8 mouse cellular contexts compared by ENCODE assay signal in genomic region chr10:18545813-18546235, GRCm38 (mm10). TPM values are rescaled to one million over a fixed set of nuclear protein-coding genes. Genes with fewer than 3 reads are reported as not detected.
DNase-seq lines count a peak whose midpoint lies in the region; TF ChIP-seq lines count a peak whose summit lies in the region.

Gene Hebp2 (minus strand): TSS chr10:18546076.

- in situ Hi-C loops in ES-E14 (cut with MboI; ENCODE audit: low sequenced_read_pairs in 2 of 2, unreplicated experiment in 2 of 2): no loop called here

- intact Hi-C loops in heart, postnatal 10 days (cut with DNase I): no loop called here

- no peak within 1 kb of the TSS for H3K27ac ChIP-seq in ES-E14 (ENCODE audit: insufficient read depth, low read depth, low read length, poor library complexity, severe bottlenecking)

- peak within 1 kb of the TSS; percentile 54 to 63 for H3K4me3 ChIP-seq in ES-E14 (ENCODE audit: insufficient read depth in 1 of 2, low read depth in 1 of 2, low read length in 2 of 2, poor library complexity in 1 of 2, severe bottlenecking in 1 of 2)

- no peaks in the 10 kb centered on the region for H3K9me3 ChIP-seq in ES-E14 (ENCODE audit: control insufficient read depth, insufficient read depth, low read depth, low read length)

- H3K36me3 ChIP-seq in ES-E14 (ENCODE audit: control insufficient read depth, insufficient read depth, low read length, poor library complexity, severe bottlenecking): no peaks in the 10 kb centered on the region

- peak within 1 kb of the TSS; percentile 71; the same call in 1 of the 2 replicates for H3K9ac ChIP-seq in ES-E14 (ENCODE audit: insufficient read depth, low read depth, low read length, poor library complexity, severe bottlenecking)

- peaks cover 0 to 6% of the 10 kb centered on the region in 2 experiments; a peak in 1 of 4 replicates for H3K4me1 ChIP-seq in ES-E14 (ENCODE audit: control insufficient read depth in 2 of 2, insufficient read depth in 2 of 2, low read length in 2 of 2, poor library complexity in 1 of 2)

- DNase-seq in ES-E14 (ENCODE audit: low read depth, low spot score): peak; percentile 69
- DNase-seq in c-Kit-positive CD71-negative TER-119-negative erythroid progenitor cells, embryonic 14.5 days (ENCODE audit: low read depth): peak; percentile 45
- peak; percentile 56 for DNase-seq in fibroblast of lung, adult 2 months (ENCODE audit: low read depth)
- peak; percentile 69 to 74 for DNase-seq in heart, postnatal 10 days
- peak; percentile 80 to 87 for DNase-seq in kidney, postnatal 4 days
- DNase-seq in lung, postnatal 14 days: peak; percentile 69
- DNase-seq in ovary, postnatal 14 days (ENCODE audit: low spot score): peak; percentile 65
- DNase-seq in urinary bladder, postnatal 25 days (ENCODE audit: low spot score): peak; percentile 71

TF ChIP-seq in ES-E14, 5 proteins besides CTCF, POLR2A, EP300 and RAD21:
- TF ChIP-seq ZNF384 (IDR thresholded peaks at IDR 0.05; ENCODE audit: low read depth, low read length) (no peak), MAFK (IDR thresholded peaks at IDR 0.05; ENCODE audit: insufficient read depth, low read depth, low read length) (no peak), HCFC1 (IDR thresholded peaks at IDR 0.05; ENCODE audit: borderline replicate concordance, insufficient read depth, low read length) (0 out of 2 replicates have a peak, but pooled peaks have one; percentile 30), ZC3H11A (IDR thresholded peaks at IDR 0.05; ENCODE audit: borderline replicate concordance, low read depth, low read length) (peak; percentile 42; the same call in 1 of the 2 replicates)
TF ChIP-seq in ES-E14: peak in this region for 2.

RNA-seq across cellular contexts. Expression of gene Hebp2, which starts in this region (rescaled TPM):
- 2.0 and 5.3 TPM in 2 replicates for total RNA-seq in ES-E14 (2012; rRNA removed)
- 1 to 10 TPM; 3.3 to 3.9 TPM for total RNA-seq in heart, postnatal 10 days (2021)
